Mouse (Mus musculus) brain, embryonic 14.5 days (tissue): Measurements from ENCODE around the gene Zbtb25.

Experiments
- CTCF ChIP-seq: fragments of 200-500 bp; IDR thresholded peaks from 2 replicates; pipeline ENCODE4 v1.5.1; 2012; ENCODE audit warnings: inconsistent platforms, mild to moderate bottlenecking, moderate library complexity, borderline replicate concordance; ENCODE audit not compliant: insufficient read depth, insufficient read length; ENCODE audit errors: extremely low read depth
- POLR2A ChIP-seq: fragments of 200-500 bp; IDR thresholded peaks from 2 replicates; pipeline ENCODE4 v1.6.1; 2012; ENCODE audit warnings: mild to moderate bottlenecking, inconsistent platforms, borderline replicate concordance; ENCODE audit not compliant: poor library complexity, insufficient read depth, insufficient read length, severe bottlenecking; ENCODE audit errors: extremely low read depth

- TF ChIP-seq CTCF: no peak
- no peak for TF ChIP-seq POLR2A
Measured at GRCm38 (mm10) chr12:76310007-76310406, 59.4 kb downstream of the Zbtb25 start.
